Mouse (Mus musculus): ENCODE measurements around the gene Chrne.

Gene Chrne

DNA sequence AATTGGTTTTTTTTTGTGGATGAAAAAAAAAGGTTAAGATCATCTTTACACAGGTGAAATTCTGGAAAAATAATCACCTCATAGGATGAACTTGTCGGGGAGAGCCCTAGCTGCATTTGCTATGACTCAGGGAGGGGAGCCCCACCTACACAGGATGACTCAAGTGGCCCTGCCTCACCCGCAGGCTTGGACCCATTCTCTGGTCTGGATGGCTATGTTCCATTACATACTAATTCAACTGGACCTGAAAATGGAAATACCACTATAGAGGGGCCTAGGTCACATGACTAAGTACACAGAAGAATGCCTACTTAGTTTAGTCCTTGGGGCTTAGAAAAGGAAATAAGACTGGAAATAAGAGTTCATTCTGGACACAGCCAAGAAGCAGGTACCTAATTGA, 32.4 kb upstream of the Chrne start:
- DNase-seq = peak; percentile 7

DNA sequence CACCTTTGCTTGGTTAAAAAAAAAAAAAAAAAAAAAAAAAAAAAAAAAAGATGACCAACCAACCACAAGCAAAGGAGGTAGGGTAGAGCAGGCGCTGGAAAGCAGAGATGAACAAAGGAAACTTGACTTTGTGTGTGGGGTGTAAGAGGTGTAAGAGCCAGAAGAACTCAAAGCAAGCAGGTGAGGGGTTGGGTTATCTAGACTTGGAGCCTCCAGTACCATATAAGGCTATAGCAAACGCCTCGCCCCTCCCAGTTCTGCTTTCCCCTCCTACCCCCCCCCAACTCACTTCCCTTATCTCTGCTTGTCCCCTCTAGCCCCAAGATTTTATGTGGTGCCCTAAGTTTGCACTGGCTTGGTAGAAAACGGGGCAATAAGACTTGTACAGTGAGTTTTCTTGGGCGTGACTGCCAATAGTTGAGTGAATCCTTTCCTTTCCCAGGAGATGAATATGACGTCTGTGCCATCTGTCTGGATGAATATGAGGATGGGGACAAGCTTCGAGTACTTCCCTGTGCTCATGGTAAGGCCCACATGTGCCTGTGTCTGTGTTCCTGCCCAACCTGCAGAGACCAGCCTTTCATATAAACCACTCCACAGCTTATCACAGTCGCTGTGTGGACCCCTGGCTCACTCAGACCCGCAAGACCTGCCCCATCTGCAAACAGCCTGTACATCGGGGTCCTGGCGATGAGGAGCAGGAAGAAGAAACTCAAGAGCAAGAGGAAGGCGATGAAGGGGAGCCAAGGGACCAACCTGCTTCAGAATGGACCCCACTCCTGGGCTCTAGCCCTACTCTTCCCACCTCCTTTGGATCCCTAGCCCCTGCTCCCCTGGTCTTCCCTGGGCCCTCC, 31.5 kb upstream of the Chrne start:
- DNase-seq = peak; percentile 21

DNA sequence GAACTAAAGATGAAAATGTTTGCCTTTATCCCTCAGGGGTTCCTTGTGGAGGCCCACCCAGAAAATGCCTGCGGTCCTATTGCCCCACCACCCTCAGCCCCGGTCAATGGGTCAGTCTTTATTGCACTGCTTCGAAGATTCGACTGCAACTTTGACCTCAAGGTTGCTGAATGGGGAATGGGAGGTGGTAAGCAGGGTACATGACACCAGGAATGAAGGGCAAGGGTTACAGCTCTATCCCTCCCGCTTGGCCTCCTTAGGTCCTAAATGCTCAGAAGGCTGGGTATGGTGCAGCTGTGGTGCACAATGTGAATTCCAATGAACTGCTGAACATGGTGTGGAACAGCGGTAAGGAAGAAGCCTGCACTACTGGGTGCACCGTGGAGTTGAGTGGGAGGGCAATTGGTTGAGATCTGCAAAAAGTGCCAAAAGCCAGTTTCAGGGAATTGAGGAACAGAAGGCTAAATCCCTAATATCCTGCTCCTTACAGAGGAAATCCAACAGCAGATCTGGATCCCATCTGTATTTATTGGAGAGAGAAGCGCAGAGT, 30.2 kb upstream of the Chrne start:
- no peak for DNase-seq

DNA sequence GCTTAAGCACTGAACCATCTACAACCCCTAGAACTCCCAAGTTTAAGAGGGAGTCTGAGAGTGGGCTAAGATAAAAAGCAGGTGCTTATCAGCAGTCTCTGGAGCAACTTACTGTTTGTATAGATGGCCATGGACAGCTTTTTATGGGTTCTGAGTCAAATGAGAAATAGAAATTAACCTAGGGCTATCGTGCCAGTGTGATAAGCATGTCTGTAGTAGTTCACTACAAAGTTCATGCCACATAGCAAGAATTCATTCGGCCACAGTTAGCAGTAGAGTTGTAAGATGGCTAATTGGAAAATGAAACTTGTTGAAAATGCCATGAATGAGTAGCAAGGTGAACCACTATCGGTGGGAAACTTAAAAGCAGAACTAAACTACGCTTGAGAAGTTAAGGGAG, 29.5 kb upstream of the Chrne start:
- no peak for DNase-seq

DNA sequence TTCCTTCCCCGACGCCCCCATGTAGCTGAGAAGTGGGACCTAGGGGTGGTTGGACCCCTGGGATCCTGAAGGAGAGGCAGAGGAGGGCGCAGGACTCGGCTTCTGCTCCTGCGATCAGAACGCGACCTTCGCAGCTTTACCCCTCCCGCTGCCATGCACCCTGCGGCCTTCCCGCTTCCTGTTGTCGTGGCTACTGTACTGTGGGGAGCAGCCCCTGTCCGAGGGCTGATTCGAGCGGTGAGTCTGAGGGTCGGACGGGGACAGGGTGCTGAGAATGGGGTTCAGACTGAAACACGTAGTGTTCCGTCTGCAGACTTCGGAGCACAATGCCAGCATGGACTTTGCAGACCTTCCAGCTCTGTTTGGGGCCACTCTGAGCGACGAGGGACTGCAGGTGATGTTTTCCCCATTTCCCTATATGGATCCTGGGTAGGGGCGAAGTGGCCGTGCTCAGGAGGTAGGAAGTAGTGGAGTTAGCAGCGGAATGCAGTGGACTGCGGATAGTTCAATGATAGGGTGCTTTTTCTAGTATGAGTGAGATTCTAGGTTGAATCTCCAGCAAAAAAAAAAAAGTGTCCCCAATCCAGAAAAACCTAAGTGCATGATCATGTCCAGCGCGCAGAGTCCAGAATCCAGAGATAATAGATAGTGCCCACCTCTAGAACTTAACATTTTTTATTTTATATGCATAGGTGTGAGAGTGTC, 28.9 kb upstream of the Chrne start:
- no peak for DNase-seq

DNA sequence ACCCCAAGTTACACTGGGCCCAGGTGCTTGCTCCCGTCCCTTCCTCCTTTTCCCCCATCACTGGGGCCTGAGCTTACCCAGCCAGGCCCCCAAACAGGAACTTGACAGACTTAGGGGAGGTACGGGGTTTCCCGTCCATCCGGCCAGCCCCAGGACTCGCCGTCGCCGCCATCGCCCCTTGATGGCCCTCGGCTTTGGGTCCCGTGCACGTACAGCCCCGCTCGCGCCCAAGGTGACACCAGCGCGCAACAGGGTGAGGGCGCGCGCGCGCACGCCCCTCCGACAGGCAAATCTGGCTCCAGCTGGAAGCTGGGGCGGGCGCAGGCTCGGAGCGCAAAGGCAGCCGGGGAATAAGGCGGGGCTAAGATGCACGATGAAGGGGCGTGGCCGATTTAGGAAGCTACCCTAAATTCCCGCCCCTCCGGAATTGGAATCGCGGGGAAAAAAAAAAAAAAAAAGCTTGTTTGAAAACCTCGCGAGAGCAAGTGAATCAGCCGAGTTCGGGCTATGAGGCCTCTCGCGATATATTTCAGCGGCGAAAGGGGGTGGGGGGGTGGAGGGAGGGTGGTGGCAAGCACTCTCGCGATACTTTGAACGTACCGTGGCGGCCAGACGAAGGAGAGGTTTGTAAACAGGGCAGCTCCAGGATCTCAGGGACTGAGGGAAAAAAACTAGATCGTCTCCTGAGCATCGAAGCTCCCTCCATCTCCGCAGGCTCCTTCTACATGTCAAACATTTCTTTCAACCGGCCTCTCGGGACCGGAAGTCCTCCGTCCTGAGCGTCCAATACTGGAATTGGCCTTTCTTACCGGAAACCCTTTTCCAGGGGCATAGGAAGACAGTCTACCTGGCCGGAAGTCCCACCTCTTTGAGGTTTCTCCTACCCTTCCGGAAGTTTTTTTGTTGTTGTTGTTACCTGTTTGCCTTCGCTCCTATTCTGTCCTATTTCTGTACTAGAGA, 28.0 kb upstream of the Chrne start, which contains the start of the genes Rnf167 and Slc25a11:
Gene Rnf167 (plus strand): TSS at position 545 of the 960 bp plus-strand sequence.
Gene Slc25a11 (minus strand): TSS at position 789 of the 960 bp plus-strand sequence.
- peak; percentile 96 for DNase-seq

DNA sequence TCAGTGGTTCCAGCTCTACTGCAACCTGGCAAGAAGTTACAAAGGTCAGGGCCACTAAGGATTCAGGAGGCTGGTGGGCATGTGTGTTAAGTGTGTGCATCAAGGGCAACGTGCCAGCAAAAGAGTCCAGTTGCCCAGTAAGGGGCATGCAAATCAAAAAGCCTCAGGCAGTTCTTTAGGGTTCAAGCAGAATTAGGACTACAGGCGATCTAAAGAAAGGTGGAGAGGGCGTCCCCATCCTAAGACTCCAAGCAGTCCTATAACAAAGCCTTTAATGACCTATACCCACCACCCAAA, 27.2 kb upstream of the Chrne start:
- DNase-seq = no peak

DNA sequence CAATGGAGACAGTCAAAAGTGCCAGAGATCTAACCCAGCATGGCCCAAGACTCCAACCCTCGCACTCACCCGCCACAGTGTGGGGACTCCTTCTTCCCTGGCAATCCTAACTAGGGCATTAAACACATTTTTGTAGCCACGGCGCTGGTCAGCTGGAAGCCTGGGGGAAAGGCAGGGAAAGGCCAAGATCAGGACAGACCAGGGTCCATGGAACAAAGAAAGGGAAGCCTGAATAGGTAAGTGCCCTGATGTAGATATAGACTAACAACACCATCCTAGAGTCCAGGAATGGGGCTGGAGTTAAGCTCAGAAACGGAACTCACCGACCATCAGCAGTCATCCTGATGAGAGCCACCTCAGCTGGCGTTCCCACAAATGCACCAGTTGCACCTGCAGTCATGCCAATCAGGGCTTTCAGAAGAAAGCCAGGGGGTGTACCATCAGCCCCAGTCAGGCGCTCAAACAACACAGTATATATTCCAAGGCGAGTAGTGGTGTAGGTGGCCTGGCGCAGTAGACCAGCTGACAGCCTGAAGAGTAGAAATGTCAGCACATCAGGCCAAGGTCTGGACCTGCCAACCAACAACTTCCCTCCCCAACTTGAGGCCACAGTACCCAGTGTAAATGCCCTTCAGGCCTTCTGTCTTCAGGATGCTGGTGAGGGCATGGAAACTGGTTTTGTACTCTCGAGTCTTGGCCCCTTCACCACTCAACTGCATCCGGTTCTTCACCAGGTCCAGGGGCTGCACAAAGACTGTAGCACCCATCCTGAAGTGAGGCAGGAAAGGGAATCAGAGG, 26.6 kb upstream of the Chrne start:
- no peak for DNase-seq

DNA sequence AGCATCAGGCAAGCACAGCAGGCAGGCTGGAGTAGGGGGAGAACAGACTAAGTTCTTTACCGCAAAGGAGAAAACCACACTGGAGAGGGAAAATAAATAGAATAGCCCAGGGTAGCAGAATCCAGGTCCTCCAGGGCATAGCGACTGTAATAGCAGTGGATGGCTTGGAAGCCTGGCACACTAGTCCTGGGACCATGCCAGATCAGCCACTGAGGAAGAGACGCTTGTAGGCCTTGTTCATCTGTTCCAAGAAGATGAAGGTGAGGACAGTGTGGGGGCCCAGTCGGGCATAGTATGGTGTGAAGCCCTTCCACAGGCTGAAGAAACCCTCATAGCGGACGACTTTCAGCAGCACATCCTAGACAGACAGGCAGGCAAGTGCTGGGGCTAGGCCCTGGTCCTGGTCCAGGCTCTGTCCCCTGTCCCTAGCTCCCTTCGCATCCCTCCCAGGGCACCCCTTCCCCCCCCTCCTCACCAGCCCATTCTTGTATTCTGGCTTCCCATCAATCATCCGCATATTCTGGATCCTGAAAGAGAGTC, 25.6 kb upstream of the Chrne start:
- no peak for DNase-seq

DNA sequence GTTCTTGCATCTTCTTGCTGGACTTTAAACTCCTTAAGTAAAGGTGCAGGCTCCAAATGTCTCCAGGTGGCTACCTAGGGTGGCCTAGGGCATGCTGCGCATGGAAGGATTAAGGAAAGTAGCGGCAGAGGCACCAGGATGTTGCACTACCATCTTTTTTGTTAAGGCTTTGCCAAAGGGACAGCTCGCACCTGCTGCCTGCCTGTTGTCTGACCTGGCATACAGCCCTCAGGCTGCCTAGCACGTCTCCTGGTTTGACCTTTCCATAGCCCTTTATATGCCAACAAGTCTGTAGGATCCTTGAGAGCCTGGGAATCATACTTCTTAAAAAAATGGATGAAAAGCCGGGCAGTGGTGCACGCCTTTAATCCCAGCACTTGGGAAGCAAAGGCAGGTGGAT, 24.0 kb upstream of the Chrne start:
- DNase-seq = no peak

DNA sequence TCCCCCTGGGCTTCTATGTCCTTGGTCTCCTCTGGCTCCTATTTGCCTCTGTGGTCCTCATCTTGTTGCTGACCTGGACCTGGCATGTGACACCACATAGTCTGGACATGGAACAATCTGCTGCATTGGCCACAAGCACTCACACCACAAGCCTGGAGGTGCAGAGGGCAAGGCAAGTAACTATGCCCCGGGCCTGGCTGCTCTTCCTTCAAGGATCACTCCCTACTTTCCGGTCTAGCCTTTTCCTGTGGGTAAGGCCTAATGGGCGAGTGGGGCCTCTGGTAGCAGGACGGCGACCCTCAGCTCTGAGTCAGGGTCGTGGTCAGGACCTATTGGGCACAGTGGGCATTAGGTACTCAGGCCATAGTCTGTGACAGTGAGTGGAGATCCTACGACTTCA, 22.2 kb upstream of the Chrne start:
- no peak for DNase-seq

DNA sequence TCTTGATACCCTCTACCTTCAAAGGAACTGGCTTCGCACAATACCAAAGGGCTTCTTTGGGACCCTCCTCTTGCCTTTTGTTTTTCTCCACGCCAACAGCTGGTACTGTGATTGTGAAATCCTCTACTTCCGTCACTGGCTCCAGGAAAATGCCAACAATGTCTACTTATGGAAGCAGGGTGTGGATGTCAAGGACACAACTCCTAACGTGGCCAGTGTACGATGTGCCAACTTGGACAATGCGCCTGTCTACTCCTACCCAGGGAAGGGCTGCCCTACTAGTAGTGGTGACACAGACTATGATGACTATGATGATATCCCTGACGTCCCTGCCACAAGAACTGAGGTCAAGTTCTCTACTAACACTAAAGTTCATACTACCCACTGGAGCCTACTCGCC, 21.0 kb upstream of the Chrne start:
- no peak for DNase-seq

DNA sequence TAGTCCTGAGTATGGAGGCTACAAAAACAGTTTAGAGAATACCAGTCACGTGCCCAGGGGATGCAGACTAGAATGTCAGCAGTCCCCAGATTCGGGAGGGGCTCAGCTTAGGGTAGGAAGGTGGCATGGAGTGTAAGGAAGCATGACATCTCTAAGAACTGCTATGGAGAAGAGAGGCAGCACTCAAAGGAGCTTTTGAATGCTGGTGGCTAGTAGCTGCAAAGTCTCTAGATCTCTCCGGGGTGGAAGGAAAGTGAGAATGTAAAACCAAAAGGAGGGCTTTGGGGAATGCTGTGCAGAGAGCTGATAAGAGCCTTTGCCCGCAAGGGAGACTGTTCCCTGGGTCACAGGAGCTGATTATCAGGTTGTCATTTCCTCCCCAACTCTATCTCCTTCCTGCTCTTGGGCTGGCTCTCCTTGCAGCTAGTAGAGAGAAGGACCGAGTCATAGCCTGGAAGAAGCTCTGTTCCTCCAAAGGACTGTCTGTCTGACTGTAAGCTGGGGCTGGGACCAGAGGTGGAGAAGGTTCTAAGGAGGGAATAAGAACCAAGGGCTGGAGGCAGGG, 19.8 kb upstream of the Chrne start, which contains the start of gene Gp1ba:
Gene Gp1ba (plus strand): TSS at position 409 of the 565 bp plus-strand sequence.
- DNase-seq = no peak

DNA sequence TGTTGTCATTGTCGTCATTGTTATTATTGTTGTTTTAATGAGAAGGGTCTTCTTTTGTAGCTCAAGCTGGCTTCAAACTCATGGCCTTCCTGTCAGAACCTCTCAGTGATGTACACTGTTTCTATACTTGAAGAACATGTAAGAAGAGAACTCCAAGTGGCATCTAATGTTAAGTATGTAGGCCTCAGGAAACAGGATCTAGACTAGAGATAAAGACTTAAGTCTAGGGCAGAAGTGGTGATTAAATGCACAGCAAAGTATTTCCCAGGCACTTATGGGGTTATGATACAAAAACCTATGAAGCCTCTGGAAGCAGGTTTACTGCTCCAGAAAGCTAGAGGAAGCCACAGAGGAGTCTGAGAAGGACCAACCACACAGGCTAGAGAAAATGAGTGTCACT, 19.3 kb upstream of the Chrne start:
- DNase-seq = no peak

DNA sequence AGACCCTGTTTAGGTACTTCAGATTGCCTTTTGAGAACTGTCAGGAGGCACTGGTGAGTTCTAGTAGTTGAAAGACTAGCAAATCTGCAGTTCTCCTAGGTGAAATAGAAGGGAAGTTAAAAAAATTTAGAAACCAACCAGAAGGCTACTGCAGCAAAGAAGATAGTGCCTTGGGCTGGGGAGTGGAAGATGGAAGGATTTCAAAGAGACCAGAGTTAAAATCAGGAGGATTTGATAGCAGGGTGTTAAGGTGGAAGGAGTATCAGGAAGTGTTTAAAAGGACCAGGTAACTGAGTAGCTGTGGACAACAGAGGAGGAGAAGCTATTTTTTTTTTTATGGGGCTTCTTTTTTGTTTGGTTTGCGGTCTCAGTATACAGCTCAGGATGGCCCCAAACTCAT, 18.7 kb upstream of the Chrne start:
- no peak for DNase-seq

DNA sequence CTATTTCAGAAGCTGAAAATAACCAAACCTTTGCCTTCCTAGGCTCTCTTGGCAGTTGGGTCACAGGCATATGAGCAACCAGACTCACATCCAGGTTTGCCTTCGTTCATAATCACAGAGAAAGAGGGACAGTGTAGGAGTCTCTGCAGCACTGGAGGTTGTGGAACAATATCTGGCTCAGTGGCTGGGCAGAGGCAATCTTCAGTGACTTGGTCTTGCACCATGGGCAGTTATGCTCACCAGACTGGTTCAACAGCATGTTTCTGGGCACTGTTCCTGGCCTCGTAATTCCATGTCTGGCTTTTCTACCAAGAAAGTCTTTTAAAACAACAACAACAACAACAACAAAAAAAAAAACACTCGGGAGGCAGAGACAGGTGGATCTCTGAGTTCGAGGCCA, 16.6 kb upstream of the Chrne start:
- no peak for DNase-seq

DNA sequence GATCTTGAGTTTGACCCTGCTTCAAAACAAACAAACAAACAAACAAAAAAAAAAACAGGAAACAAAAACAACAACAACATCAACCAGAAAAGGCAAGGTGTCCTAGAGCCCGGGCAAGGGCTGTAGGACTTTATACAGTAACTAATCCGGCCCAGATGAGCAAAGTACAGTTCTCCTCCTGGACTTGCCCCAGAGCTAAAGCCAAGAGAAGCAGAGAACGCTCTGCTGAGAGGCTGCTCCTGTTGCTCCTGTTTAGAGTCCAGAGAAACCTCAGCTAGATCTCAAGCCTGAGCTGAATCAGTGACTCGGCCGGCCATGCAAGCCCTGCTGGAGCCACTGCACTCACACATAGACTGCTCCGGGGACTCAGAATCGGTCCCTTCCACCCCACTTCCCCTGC, 11.1 kb upstream of the Chrne start:
- no peak for DNase-seq

DNA sequence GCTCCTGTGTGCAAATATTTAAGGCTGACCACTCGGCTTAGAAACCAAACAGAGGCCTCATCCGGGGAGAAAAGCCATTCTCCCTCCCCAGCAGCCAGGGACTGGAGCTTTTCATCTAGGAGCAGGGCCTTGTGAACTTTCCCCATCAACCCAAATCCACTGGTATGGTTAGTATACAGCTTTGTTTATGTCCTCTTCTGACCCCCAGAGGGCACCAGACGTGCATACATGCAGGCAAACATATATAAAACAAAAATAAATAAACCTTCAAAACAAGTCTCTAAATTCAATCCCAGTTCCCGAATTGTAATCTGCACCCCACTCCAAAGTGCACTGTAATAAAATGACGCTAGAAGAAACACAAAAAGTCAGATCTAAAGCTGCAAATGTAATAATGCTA, 10.5 kb upstream of the Chrne start:
- DNase-seq = no peak

DNA sequence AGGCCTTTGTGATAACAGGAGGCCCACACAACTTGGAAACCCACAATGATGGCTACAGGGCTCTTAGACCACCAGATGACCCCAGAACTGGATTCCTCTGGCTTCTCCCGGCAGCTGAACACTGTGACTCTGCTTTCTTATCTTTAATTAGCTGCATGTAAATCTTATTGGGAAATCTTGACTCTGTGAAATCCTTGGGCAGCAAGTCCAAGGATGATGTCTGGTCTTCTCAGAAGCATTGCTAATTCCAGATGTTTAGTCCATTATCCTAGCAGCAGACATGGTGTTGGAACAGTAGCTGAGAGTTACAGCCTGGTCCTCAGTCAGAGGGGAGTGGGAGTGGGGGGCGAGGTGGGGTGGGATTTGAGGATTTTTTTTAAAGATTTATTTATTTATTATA, 9.4 kb upstream of the Chrne start:
- DNase-seq = no peak

DNA sequence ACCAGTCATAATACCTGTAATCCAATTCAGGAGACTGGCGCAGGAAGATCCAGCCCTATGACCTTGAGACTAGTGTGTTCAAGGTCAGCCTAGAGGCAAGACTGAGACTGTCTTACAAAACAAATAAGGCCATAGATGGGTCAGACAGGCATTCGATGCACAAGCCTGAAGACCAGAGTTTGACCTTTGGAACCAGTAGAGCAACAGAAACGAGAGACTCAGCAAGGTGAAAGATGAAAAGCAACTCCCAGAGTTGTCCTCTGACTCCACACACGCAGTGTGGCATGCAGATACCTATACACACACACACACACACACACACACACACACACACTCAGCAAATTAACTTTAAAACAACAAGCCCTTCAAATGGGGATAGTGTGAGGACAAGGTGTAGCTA, 7.9 kb upstream of the Chrne start:
- DNase-seq = no peak

DNA sequence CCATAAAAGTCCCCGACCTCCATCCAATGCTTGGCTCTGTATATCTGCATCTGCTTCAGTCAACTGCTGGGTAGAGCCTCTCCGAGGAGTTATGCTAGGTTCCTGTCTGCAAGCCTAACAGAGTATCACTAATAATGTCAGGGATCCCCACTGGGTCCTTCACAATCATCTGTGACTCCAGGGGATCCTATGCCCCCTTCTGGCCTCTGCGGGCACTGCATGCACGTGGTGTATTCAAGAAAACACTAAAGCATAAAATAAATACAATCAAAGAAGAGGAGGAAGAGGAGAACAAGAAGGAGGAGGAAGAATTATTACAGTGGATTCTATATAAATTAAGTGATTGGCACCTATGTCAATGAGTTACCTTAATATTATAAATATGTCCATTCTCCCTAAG, 6.5 kb upstream of the Chrne start:
- no peak for DNase-seq
